Mouse (Mus musculus) heart, postnatal 14 days (tissue): ENCODE measurements at regions not wholly inside any gene's neighbourhood (a gene's known extent, or its start where the extent isn't known, plus 50 kb on each side); places are given as distances from the start of the nearest gene placed in this dataset.

Experiments used
- DNase-seq, 2 experiments: peaks; one replicate each; pipeline ENCODE4 v3.0.0; 2021 to 2022
- intact Hi-C: fragments of 180-260 bp; cut with DNase I; formaldehyde crosslinking; loops from one replicate; pipeline ENCODE4 v1.15.1; 2025

GRCm38 (mm10) chr3:99709506-99709905 is 175.7 kb upstream of the Spag17 start:
- DNase-seq = no peak
- intact Hi-C loops = no loop called here

- DNase-seq = no peak
- intact Hi-C loops = no loop called here
Measured at GRCm38 (mm10) chr3:99716381-99716780, 168.8 kb upstream of the Spag17 start.

- intact Hi-C loops = no loop called here
Measured at GRCm38 (mm10) chr3:99738093-99738803, 147.0 kb upstream of the Spag17 start.

GRCm38 (mm10) chr3:99739654-99740053 is 145.6 kb upstream of the Spag17 start:
- intact Hi-C loops = no loop called here
- DNase-seq = no peak

More at GRCm38 (mm10) chr3:99738093-99738803, 147.0 kb upstream of the Spag17 start:
- DNase-seq = peak in 1 of 2 experiments; percentile 12

GRCm38 (mm10) chr3:99741249-99742222 is 143.7 kb upstream of the Spag17 start:
- DNase-seq = no peak
- intact Hi-C loops = no loop called here

- intact Hi-C loops = no loop called here
- DNase-seq = no peak
Measured at GRCm38 (mm10) chr3:99749725-99750124, 135.5 kb upstream of the Spag17 start.

GRCm38 (mm10) chr3:99778526-99778925 is 106.7 kb upstream of the Spag17 start:
- intact Hi-C loops = no loop called here
- DNase-seq = peak in 1 of 2 experiments; percentile 1

- intact Hi-C loops = no loop called here
- no peak for DNase-seq
Measured at GRCm38 (mm10) chr3:99785955-99786529, 99.2 kb upstream of the Spag17 start.

- intact Hi-C loops = no loop called here
- DNase-seq = no peak
Measured at GRCm38 (mm10) chr3:99791316-99791715, 93.9 kb upstream of the Spag17 start.

GRCm38 (mm10) chr3:99793622-99794021 is 91.6 kb upstream of the Spag17 start:
- no peak for DNase-seq
- intact Hi-C loops = no loop called here

GRCm38 (mm10) chr3:99795835-99796234 is 89.4 kb upstream of the Spag17 start:
- intact Hi-C loops = no loop called here
- no peak for DNase-seq

GRCm38 (mm10) chr3:99797791-99798190 is 87.4 kb upstream of the Spag17 start:
- intact Hi-C loops = no loop called here
- DNase-seq = no peak

GRCm38 (mm10) chr3:99810532-99810931 is 74.7 kb upstream of the Spag17 start:
- intact Hi-C loops = no loop called here

GRCm38 (mm10) chr3:99811276-99811675 is 73.9 kb upstream of the Spag17 start:
- intact Hi-C loops = no loop called here
- no peak for DNase-seq

More at GRCm38 (mm10) chr3:99810532-99810931, 74.7 kb upstream of the Spag17 start:
- DNase-seq = no peak

- intact Hi-C loops = no loop called here
- no peak for DNase-seq
Measured at GRCm38 (mm10) chr3:99812836-99813235, 72.4 kb upstream of the Spag17 start.

GRCm38 (mm10) chr3:99815115-99815514 is 70.1 kb upstream of the Spag17 start:
- DNase-seq = no peak

GRCm38 (mm10) chr3:99817965-99818364 is 67.2 kb upstream of the Spag17 start:
- intact Hi-C loops = no loop called here
- DNase-seq = no peak

More at GRCm38 (mm10) chr3:99815115-99815514, 70.1 kb upstream of the Spag17 start:
- intact Hi-C loops = no loop called here

- peak; percentile 41 to 51 for DNase-seq
- intact Hi-C loops = no loop called here
Measured at GRCm38 (mm10) chr3:99822735-99823134, 62.5 kb upstream of the Spag17 start.

- intact Hi-C loops = no loop called here
- DNase-seq = peak in 1 of 2 experiments; percentile 10
Measured at GRCm38 (mm10) chr3:99823256-99823655, 62.0 kb upstream of the Spag17 start.
